Mouse (Mus musculus) layer of hippocampus, adult 2 months (tissue): ENCODE results near the gene Olfr985. TPM values are rescaled to one million over a fixed set of nuclear protein-coding genes. Genes with fewer than 3 reads are reported as not detected.

Source experiments
- DNase-seq, 2 experiments: peaks; one replicate each; pipeline ENCODE4 v3.0.0; 2022; ENCODE audit warnings: low spot score in 2 of 2
- H3K27ac ChIP-seq: fragments of 200-600 bp; 2 replicates; pipeline ENCODE4 v1.8.1; 2022
- H3K4me3 ChIP-seq: fragments of 200-600 bp; 2 replicates; pipeline ENCODE4 v1.8.1; 2022; ENCODE audit warnings: mild to moderate bottlenecking
- CTCF ChIP-seq: fragments of 200-600 bp; conservative IDR thresholded peaks from 2 replicates; pipeline ENCODE4 v1.8.1; 2022; ENCODE audit warnings: antibody characterized with exemption, mild to moderate bottlenecking, moderate library complexity
- long read RNA-seq, 2 experiments: library from polyadenylated mRNA; stranded (forward); transcript quantifications; one replicate each; pipeline ENCODE4 v2.0.0; 2021; ENCODE audit warnings: borderline mapping rate in 2 of 2
- total RNA-seq, 2 experiments: library from RNA; stranded (reverse); gene quantifications; 2 replicates each; pipeline ENCODE4 v1.2.3; 2021

Olfr985 gene
- not detected for total RNA-seq
- long read RNA-seq, experiment 1: 0 reads
- long read RNA-seq, experiment 2: 0 reads

- DNase-seq: no peak
- Histone ChIP-seq H3K4me3 (no peak within 1 kb of the TSS), H3K27ac (no peak within 1 kb of the TSS)
- TF ChIP-seq CTCF: no peak
Measured at GRCm38 (mm10) chr9:40130084-40130483, at the start of gene Olfr985. Gene Olfr985, minus strand, starts transcription at chr9:40130184.

DNA sequence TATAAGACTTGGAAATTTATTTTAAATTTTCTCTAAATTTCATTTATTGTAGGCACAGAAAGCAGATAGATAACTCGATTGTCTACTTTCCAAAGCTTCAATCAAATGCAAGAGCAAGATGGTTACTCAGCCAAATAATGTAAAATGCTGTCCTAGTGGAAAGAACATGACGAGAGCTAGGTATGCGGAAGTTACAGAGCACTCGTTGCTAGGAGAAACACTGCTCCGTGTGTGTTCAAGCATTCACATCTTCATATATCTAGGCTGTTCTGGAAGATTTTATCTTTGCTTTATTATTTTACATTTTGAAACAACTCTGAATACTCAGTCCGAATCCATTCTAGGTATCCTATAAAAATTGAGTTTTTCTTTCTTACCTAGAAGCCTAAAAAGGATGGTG, 47.0 kb upstream of the Olfr985 start:
- H3K27ac ChIP-seq: no peak overlapping the region
- H3K4me3 ChIP-seq: no peak overlapping the region
- no peak for TF ChIP-seq CTCF
- DNase-seq: no peak

- no peak for TF ChIP-seq CTCF
- H3K4me3 ChIP-seq: no peak overlapping the region
- no peak for DNase-seq
- H3K27ac ChIP-seq: no peak overlapping the region
Measured at GRCm38 (mm10) chr9:40166446-40166845, 36.5 kb upstream of the Olfr985 start.

DNA sequence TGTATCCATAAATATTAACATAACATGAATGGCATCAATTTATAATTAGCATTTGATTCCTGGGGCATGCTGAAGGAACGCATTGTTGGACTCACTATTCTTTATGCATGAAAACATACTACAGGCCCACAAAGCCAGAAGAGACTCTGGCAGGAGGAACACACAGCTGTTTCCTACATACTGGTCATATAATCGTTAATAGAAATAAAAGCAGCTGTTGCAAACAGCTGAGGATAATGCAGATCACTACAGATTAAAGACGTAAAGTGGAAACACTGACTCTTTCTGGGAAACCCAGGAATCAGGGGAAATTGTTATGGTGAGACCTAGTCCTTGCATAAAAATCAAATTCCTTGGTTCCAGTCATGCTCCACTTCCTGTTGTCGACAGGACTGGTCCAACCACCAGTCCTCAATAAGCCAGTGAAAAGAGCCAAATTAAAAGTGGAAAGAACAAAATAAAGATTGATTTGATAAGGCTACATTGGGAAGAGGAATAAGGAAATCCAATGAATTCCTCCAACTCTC, 25.2 kb upstream of the Olfr985 start:
- Histone ChIP-seq H3K4me3 (no peak overlapping the region), H3K27ac (no peak overlapping the region)
- DNase-seq: no peak
- no peak for TF ChIP-seq CTCF

GRCm38 (mm10) chr9:40141544-40141943, 11.6 kb upstream of the Olfr985 start:
- no peak overlapping the region for H3K4me3 ChIP-seq
- no peak overlapping the region for H3K27ac ChIP-seq
- DNase-seq: no peak
- no peak for TF ChIP-seq CTCF

DNA sequence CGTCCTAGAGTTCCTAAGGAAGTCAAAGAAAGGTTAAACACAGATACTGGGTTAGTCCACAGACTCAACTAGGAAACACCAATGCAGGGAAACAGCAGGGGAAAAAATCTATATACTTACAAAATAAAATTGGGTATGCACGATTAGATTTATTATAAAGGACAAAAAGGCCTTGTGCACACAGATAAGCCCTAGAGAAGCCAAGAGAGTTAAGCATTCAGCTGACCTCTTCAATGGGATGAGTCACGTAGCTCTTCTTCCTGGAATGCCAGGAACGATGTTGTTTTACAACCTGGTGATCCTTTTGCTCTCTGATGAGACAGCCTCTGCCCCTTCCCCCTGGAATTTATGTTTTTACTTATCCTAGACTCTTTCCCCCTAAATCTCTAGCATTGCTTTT, 9.5 kb upstream of the Olfr985 start:
- DNase-seq: no peak
- no peak overlapping the region for H3K27ac ChIP-seq
- H3K4me3 ChIP-seq: no peak overlapping the region
- no peak for TF ChIP-seq CTCF

- DNase-seq: no peak
- H3K27ac ChIP-seq: no peak overlapping the region
- no peak overlapping the region for H3K4me3 ChIP-seq
- TF ChIP-seq CTCF: no peak
Measured at GRCm38 (mm10) chr9:40136987-40137688, 7.2 kb upstream of the Olfr985 start.

- no peak for TF ChIP-seq CTCF
Measured at GRCm38 (mm10) chr9:40130556-40130955, 572 bp upstream of the Olfr985 start.

DNA sequence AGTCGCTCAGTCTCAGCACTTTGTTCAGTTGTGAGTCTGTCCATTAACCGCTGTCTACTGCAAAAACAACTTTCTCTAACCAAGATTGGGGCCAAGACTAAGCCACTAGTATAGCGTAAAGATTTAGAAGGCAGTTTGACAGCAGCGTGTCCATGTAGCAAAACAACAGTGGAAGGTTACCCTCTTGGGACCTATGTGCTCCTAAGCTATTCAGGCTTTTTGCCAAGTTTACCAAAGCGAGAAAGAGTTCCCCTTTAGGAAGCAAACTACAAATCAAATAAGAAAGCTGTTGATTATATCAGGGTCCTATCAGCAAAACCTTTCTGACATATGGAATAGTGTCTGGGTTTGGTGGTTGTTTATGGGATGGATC, 12.7 kb downstream of the Olfr985 start:
- Histone ChIP-seq H3K27ac (no peak overlapping the region), H3K4me3 (no peak overlapping the region)
- TF ChIP-seq CTCF: no peak
- DNase-seq: no peak

More at GRCm38 (mm10) chr9:40130556-40130955, 572 bp upstream of the Olfr985 start:
- no peak overlapping the region for H3K4me3 ChIP-seq
- no peak overlapping the region for H3K27ac ChIP-seq
- no peak for DNase-seq

GRCm38 (mm10) chr9:40116645-40117286, 13.2 kb downstream of the Olfr985 start:
- TF ChIP-seq CTCF: no peak
- H3K27ac ChIP-seq: no peak overlapping the region
- H3K4me3 ChIP-seq: no peak overlapping the region
- no peak for DNase-seq

GRCm38 (mm10) chr9:40114106-40114505, 15.9 kb downstream of the Olfr985 start, which contains the start of gene Olfr984:
Gene Olfr984, minus strand, starts transcription at chr9:40114206.
- no peak for DNase-seq
- no peak for TF ChIP-seq CTCF
- no peak within 1 kb of the TSS for H3K4me3 ChIP-seq
- H3K27ac ChIP-seq: no peak within 1 kb of the TSS

DNA sequence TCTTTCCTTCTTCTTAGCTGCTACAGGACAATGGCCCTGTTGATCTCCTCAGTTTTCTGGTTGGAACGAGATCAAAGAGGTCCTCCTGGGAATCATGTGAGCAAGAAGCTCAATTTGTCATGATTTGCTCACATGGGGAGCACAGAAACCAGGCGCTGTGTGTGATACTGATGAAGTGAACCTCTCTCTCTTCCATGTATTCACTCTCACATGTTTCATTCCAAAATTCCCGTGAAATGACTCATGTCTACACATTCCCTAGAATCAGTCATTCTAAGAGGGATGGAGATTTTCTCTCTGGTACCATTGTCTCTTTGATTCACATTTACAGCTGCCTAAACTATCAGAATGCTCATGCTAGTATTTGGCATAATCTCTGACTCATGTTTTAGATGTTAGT, 35.2 kb downstream of the Olfr985 start:
- no peak for DNase-seq
- H3K27ac ChIP-seq: no peak overlapping the region
- H3K4me3 ChIP-seq: no peak overlapping the region
- TF ChIP-seq CTCF: no peak

DNA sequence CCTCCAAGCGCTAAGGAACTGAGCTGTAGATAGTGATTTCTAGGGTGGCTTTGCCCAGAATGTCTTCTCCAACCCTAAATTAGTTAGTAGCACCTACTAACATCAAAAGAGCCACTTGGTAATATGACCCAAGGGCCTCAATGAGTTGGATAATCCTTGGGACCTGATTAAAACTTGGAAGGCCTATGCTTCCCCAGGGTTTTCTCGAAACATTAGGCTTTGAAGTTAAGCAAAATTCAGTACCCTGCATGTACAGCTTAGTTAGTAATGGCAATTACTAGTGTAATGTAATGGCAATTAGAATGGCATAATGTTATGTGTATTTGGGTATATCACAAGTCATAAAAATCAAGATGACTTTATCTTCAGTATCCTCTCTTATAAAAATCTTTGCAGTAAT, 36.5 kb downstream of the Olfr985 start, which contains the start of gene Olfr983:
Gene Olfr983, minus strand, starts transcription at position 101 of the 400 bp plus-strand sequence.
- TF ChIP-seq CTCF: no peak
- Histone ChIP-seq H3K4me3 (no peak within 1 kb of the TSS), H3K27ac (no peak within 1 kb of the TSS)
- no peak for DNase-seq

Other genes with a start within 250 kb of the Olfr985 start
- not detected for gene Olfr229, start 222.8 kb downstream of the Olfr985 start, total RNA-seq
- not detected for gene Olfr974, start 192.7 kb downstream of the Olfr985 start, total RNA-seq
- gene Olfr975, start 178.1 kb downstream of the Olfr985 start, total RNA-seq: not detected
- gene Olfr976, start 169.1 kb downstream of the Olfr985 start, total RNA-seq: not detected
- gene Olfr978, start 138.1 kb downstream of the Olfr985 start, total RNA-seq: not detected
- not detected for gene Olfr979, start 126.7 kb downstream of the Olfr985 start, total RNA-seq
- not detected for gene Olfr980, start 120.6 kb downstream of the Olfr985 start, total RNA-seq
- not detected for gene Olfr981, start 108.7 kb downstream of the Olfr985 start, total RNA-seq
- not detected for gene Olfr982, start 56.4 kb downstream of the Olfr985 start, total RNA-seq
- not detected for gene Olfr983, start 36.6 kb downstream of the Olfr985 start, total RNA-seq
- gene Olfr984, start 16.0 kb downstream of the Olfr985 start, total RNA-seq: not detected
- gene Tmem225, start 17.9 kb upstream of the Olfr985 start, total RNA-seq: not detected
- gene Olfr986, start 50.7 kb upstream of the Olfr985 start, total RNA-seq: not detected
- gene Zfp202, start 62.1 kb upstream of the Olfr985 start, total RNA-seq: 1 to 10 TPM; 3.2 to 4.4 TPM
- gene Scn3b, start 139.0 kb upstream of the Olfr985 start, total RNA-seq: 100 to 1,000 TPM; 254 to 266 TPM